Mouse (Mus musculus): ENCODE data around the gene Rfx8.

GRCm38 (mm10) chr1:39623106-39623505, 97.7 kb downstream of the Rfx8 start:
- TF ChIP-seq TCF12 (IDR thresholded peaks at IDR 0.05; ENCODE audit: insufficient read depth, poor library complexity, severe bottlenecking) (no peak), E2F4 (IDR thresholded peaks at IDR 0.05; ENCODE audit: insufficient read depth) (no peak), SRF (IDR thresholded peaks at IDR 0.05; ENCODE audit: control insufficient read depth, insufficient read length, low read depth) (no peak)
